Mouse (Mus musculus): ENCODE data around the gene Pex11g. TPM values are rescaled to one million over a fixed set of nuclear protein-coding genes. Genes with fewer than 3 reads are reported as not detected.
A peak's percentile ranks its signal among the peaks of the same experiment; 100 is the strongest.

The Pex11g gene
- total and polyA plus RNA-seq, 3 experiments = 0.35 to 1.4 TPM; not detected in 1

GRCm38 (mm10) chr8:3468838-3469237 is 1.4 kb upstream of the Pex11g start:
- H3K9ac ChIP-seq (ENCODE audit: control insufficient read depth, low read depth, low read length, poor library complexity, severe bottlenecking) = no peak overlapping the region
- H3K4me3 ChIP-seq (ENCODE audit: control insufficient read depth in 1 of 2, insufficient read depth in 1 of 2, low read depth in 2 of 2, low read length in 2 of 2) = no peak overlapping the region
- no peak overlapping the region for H3K27ac ChIP-seq (ENCODE audit: control insufficient read depth, low read depth, low read length)
- no peaks in the 10 kb centered on the region; the same call in 1 of the 2 replicates for H3K79me2 ChIP-seq (ENCODE audit: control insufficient read depth, insufficient read depth, low read length, poor library complexity)
- peak; percentile 65 for DNase-seq (ENCODE audit: low read depth, low spot score)
- no peak for TF ChIP-seq MEF2A (IDR thresholded peaks at IDR 0.05; ENCODE audit: extremely low read depth, insufficient replicate concordance, low read depth, low read length, poor library complexity, severe bottlenecking)
- peak; percentile 57 for TF ChIP-seq SMC3 (IDR thresholded peaks at IDR 0.05; ENCODE audit: low read depth, low read length)
- peak; percentile 66 for TF ChIP-seq ZNF384 (IDR thresholded peaks at IDR 0.05; ENCODE audit: low read depth, low read length)
- no peak for TF ChIP-seq GATA1 (IDR thresholded peaks at IDR 0.05; ENCODE audit: low read depth, low read length)
- no peak for TF ChIP-seq USF2 (IDR thresholded peaks at IDR 0.05; ENCODE audit: borderline replicate concordance in 1 of 2, insufficient read depth in 1 of 2, low read depth in 1 of 2, low read length in 2 of 2)
- peak; percentile 47 for TF ChIP-seq ZC3H11A (IDR thresholded peaks at IDR 0.05; ENCODE audit: low read depth, low read length)
- TF ChIP-seq ZMIZ1 (IDR thresholded peaks at IDR 0.05; ENCODE audit: low read depth, low read length) = no peak
- 0 out of 2 replicates have a peak, but pooled peaks have one; percentile 41 for TF ChIP-seq MYC (IDR thresholded peaks at IDR 0.05; ENCODE audit: low read depth, low read length)
- TF ChIP-seq ELF1 (IDR thresholded peaks at IDR 0.05; ENCODE audit: low read depth, low read length) = no peak
- TF ChIP-seq GABPA (IDR thresholded peaks at IDR 0.05; ENCODE audit: low read depth, low read length) = no peak
- TF ChIP-seq CTCF (IDR thresholded peaks at IDR 0.05 in 2 of 3, conservative IDR thresholded peaks at IDR 0.05 in 1 of 3; ENCODE audit: control insufficient read depth in 1 of 3, insufficient read depth in 1 of 3, low read depth in 2 of 3, low read length in 3 of 3, poor library complexity in 1 of 3, severe bottlenecking in 1 of 3) = peak in 2 of 3 experiments; percentile 13 to 41; a peak in 2 of 6 replicates
- no peak for TF ChIP-seq NRF1 (IDR thresholded peaks at IDR 0.05; ENCODE audit: insufficient read depth, low read depth, low read length, poor library complexity, severe bottlenecking)
- TF ChIP-seq ZKSCAN1 (IDR thresholded peaks at IDR 0.05; ENCODE audit: low read depth, low read length) = no peak
- 0 out of 2 replicates have a peak, but pooled peaks have one; percentile 18 for TF ChIP-seq SIN3A (IDR thresholded peaks at IDR 0.05; ENCODE audit: low read length)
- no peak for TF ChIP-seq TAL1 (IDR thresholded peaks at IDR 0.05; ENCODE audit: low read length)
- peak; percentile 44 for TF ChIP-seq RAD21 (IDR thresholded peaks at IDR 0.05; ENCODE audit: low read depth, low read length)
- H3K36me3 ChIP-seq (ENCODE audit: control insufficient read depth in 1 of 2, insufficient read depth in 2 of 2, low read length in 2 of 2) = peaks cover 0 to 7% of the 10 kb centered on the region in 2 experiments; a peak in 1 of 4 replicates
- H3K4me1 ChIP-seq (ENCODE audit: control insufficient read depth in 1 of 2, insufficient read depth in 2 of 2, low read length in 2 of 2) = peaks cover 0 to 14% of the 10 kb centered on the region in 2 experiments; a peak in 2 of 4 replicates
- H3K27me3 ChIP-seq (ENCODE audit: control insufficient read depth in 1 of 2, insufficient read depth in 2 of 2, low read length in 2 of 2) = 0 out of 4 replicates have a peak, but pooled peaks cover 0 to 2% of the 10 kb centered on the region in 2 experiments
- H3K9me3 ChIP-seq (replicated peaks; ENCODE audit: insufficient read depth, low read length) = no peaks in the 10 kb centered on the region

DNA sequence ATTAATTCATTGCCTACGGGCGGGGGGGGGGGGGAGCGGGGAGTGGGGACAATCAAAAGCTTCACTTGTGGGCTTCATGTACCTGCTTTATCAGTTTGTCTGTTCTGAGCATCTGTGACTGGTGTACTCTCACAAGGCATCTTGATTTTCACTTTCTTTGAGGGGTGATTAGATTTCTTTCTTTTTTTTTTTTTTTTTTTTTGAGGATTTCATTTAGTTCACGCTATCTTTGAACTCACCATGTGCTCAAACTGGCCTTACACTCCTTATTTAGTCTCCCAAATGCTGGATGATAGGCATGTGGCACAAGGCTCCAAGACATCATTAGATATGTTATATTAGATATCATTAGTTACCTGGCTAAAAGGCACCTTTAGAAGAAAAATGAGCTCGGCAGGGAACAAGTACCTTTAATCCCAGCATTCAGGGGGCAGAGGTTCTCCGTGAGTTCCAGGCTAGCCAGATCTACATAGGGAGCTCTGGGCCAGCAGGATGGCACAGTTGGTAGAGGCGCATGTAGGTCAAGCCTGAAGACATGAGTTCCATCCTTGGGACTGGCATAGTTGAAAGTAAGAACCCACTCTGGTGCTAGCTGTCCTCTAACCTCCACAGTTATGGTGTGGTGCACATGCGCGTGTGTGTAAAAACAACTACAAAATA is 536 bp upstream of the Pex11g start:
- Histone ChIP-seq H3K27ac (ENCODE audit: control insufficient read depth, low read depth, low read length) (no peak overlapping the region), H3K27me3 (ENCODE audit: control insufficient read depth in 1 of 2, insufficient read depth in 2 of 2, low read length in 2 of 2) (no peaks in the 10 kb centered on the region), H3K4me1 (ENCODE audit: control insufficient read depth in 1 of 2, insufficient read depth in 2 of 2, low read length in 2 of 2) (peaks cover 0 to 14% of the 10 kb centered on the region in 2 experiments; a peak in 2 of 4 replicates), H3K9me3 (replicated peaks; ENCODE audit: insufficient read depth, low read length) (no peaks in the 10 kb centered on the region), H3K9ac (ENCODE audit: control insufficient read depth, low read depth, low read length, poor library complexity, severe bottlenecking) (peak overlapping the region; percentile 63), H3K79me2 (ENCODE audit: control insufficient read depth, insufficient read depth, low read length, poor library complexity) (no peaks in the 10 kb centered on the region; the same call in 1 of the 2 replicates), H3K4me3 (ENCODE audit: control insufficient read depth in 1 of 2, insufficient read depth in 1 of 2, low read depth in 2 of 2, low read length in 2 of 2) (peak overlapping the region; percentile 70 to 89), H3K36me3 (ENCODE audit: control insufficient read depth in 1 of 2, insufficient read depth in 2 of 2, low read length in 2 of 2) (peaks cover 0 to 7% of the 10 kb centered on the region in 2 experiments; a peak in 1 of 4 replicates)
- no peak for TF ChIP-seq KAT2A (conservative IDR thresholded peaks at IDR 0.05; ENCODE audit: low read depth, low read length)
- peak; percentile 68 for TF ChIP-seq ZNF384 (IDR thresholded peaks at IDR 0.05; ENCODE audit: low read depth, low read length)
- peak; percentile 43; the same call in 1 of the 2 replicates for TF ChIP-seq MYC (IDR thresholded peaks at IDR 0.05; ENCODE audit: low read depth, low read length)
- TF ChIP-seq ZMIZ1 (IDR thresholded peaks at IDR 0.05; ENCODE audit: low read depth, low read length) = no peak
- DNase-seq (ENCODE audit: low read depth, low spot score) = peak; percentile 28

All from MEL (cell line).